Mouse (Mus musculus) adrenal gland, adult (tissue): ENCODE data around the gene Xlr4a.
"Not testable (repeated sequence)": the region's sequence is repeated elsewhere in the genome, so short reads cannot be mapped to it uniquely, and the experiment has no call there.

Source experiments
- DNase-seq, 2 experiments: peaks; one replicate each; pipeline ENCODE4 v3.0.0; 2022 to 2023; ENCODE audit warnings: low spot score in 1 of 2; ENCODE audit not compliant: inconsistent age in 2 of 2

Xlr4a gene

GRCm38 (mm10) chrX:73082267-73083055, at the start of gene Xlr4a:
Xlr4a (minus strand) TSS chrX:73082478.
- DNase-seq = not testable (repeated sequence)

- not testable (repeated sequence) for DNase-seq
These were observed 40.9 kb upstream of the Xlr4a start for GRCm38 (mm10) chrX:73122859-73123829.

DNA sequence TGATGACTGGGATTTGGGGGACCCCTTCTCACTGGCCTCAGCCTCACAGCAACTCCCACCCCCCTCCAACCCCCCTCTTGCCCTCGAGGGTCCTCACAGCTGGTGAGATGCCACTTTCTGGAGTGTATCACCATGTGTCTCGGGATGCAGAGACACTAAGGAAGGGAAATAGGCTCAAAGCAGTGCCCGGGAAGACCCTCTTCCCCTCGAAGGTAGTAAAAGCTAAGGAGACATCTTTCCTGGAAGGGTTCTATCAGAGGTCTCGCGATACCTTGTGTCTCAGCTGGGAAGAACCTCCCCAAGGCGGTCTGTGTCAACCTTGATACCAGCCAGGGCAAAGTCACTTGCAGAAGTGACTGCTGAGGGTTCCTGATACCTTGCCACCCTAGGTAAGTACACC, 34.5 kb upstream of the Xlr4a start, which contains the start of gene Gm14685:
Gene Gm14685 (plus strand): TSS at position 301 of the 400 bp plus-strand sequence.
- DNase-seq = not testable (repeated sequence)

DNA sequence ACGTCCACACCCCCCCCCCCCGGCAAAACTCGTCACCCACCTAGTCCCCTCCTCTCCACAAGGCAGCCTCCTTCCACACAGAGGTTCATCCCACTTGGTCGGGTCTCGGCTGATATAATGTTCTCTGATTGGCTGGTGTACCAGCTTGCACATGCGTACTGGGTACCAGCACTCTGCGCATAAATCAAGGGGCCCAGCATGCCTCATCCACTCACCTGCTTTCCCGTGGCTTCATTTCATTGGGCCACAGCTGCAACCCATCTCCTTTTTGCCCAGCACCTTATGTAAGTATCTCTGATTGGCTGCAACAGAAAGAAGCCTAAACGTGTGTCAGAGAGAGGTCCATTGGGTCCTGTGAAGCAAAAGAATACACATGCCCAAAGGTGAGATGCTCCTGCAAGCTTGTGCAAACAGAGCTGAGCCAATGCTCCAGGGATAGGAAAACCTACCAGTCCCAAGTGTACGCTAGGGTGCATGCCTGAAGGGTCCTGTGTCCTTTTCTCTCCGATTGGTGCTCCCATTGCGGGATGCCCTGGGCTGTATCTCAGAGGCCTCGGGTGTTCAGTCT, 14.7 kb upstream of the Xlr4a start, which contains the start of gene Xlr3a:
Gene Xlr3a (minus strand): TSS at position 155 of the 568 bp plus-strand sequence.
- DNase-seq = peak in 1 of 2 experiments; percentile 8

DNA sequence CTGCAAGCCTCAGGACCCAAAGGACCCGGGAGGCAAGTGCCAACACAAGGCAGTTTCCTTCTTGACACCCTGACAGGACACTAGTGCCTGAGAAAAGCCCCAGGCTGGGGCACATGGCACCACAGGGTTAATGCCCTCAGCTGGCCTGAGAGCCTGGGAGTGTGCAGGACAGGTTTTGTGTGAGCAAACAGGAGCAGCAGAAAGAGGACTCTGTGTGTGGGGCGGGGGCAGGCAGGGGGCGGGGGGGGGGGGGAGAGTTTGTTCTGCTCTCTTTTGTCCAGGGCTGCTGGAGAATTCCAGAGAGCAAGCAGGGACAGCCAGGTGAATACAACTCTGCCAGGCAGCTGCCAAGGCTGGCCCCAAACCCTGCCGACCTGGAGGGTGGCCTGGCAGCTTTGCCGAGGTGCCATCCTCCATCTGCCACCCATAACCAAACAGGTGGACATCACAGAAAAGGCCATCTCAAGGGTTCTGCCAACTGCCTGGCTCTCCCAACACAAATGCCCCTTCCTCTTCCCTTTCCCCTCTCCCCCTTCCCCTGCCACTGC, 15.4 kb downstream of the Xlr4a start:
- DNase-seq = not testable (repeated sequence)

- no peak for DNase-seq
These were observed 17.9 kb downstream of the Xlr4a start, which contains the start of gene Pnma3 for GRCm38 (mm10) chrX:73064415-73064793. Pnma3 (plus strand) TSS chrX:73064787.

- DNase-seq = no peak
These were observed 18.5 kb downstream of the Xlr4a start for GRCm38 (mm10) chrX:73063512-73064414.

GRCm38 (mm10) chrX:73062323-73062722, 20.0 kb downstream of the Xlr4a start:
- no peak for DNase-seq

DNA sequence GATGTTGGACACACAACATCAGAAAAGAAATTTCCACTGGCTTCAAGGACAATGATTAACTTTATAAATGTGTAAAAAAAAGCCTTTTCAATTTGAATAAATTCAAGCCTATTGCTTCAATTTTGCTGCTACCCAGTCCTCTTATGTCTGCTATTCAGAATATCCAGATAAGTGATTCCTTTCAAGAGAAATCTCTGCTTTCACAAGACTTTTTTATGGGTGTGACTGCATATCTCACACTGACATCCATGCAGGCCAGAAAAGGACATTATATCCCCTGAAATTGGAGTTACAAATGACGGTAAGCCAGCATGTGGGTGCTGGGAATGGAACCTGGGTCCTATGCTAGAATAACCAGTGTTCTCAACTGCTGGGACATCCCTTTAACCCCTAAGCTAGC, 20.8 kb downstream of the Xlr4a start:
- DNase-seq = no peak

DNA sequence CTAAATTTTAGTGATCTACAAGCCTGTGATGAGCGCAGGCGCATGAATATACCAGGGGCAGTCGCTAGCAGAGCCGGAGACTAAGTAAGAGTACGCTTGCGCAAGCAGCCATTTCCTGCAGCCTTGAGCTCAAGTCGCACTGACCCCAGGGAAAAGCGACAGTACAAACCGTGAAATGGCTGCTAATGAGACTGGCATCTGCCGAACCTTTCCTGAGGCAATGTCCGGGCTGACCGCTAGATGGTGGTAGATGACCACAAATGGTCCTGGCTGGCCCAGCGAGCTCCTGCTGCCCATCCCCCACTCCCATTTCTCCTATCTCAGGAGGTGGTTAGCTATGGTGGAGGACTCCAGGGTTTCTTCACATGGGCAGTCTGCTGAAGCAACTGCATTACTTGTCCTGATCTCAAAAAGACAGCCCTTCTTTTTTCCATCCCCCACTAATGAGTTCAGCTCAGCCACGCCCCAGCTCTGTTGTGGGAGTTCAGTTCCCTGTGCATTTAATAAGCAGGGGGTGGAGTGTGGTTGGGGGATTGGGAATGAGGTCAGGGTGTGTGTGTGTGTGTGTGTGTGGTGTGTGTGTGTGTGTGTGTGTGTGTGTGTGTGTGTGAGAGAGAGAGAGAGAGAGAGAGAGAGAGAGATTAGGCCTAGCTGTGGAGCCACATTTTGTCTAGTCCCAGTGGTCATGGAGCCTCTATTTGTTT, 28.3 kb downstream of the Xlr4a start:
- peak; percentile 89 to 97 for DNase-seq

GRCm38 (mm10) chrX:73039666-73040065, 42.6 kb downstream of the Xlr4a start:
- DNase-seq = no peak

- no peak for DNase-seq
These were observed 43.4 kb downstream of the Xlr4a start for GRCm38 (mm10) chrX:73038831-73039230.

DNA sequence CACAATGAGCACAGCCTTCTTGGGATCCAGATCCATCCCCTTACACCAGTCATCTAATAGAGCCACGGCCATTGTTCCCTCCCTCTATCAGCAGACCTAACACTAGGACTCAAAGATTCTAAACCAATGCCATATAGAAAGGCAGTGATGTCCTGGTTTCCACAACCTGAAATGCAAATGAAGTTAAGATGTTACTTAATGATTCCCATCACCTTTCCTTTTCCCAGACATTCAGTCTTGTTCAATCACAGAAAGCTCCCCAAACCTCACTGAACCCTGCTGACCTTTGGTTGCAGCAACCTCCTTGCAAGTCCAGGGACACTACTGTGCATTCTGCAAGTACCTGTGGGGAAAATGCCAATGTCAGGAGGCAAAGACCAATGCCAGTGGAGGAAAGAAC, 45.3 kb downstream of the Xlr4a start, which contains the start of gene Pnma5:
Gene Pnma5 (minus strand): TSS at position 101 of the 400 bp plus-strand sequence.
- DNase-seq = no peak
